Mouse (Mus musculus) heart, adult 9 months (tissue): ENCODE measurements around the gene Grin1.

Experiments
- DNase-seq, 2 experiments: peaks; one replicate each; pipeline ENCODE4 v3.0.0; 2022; ENCODE audit warnings: low spot score in 2 of 2

The Grin1 gene

DNA sequence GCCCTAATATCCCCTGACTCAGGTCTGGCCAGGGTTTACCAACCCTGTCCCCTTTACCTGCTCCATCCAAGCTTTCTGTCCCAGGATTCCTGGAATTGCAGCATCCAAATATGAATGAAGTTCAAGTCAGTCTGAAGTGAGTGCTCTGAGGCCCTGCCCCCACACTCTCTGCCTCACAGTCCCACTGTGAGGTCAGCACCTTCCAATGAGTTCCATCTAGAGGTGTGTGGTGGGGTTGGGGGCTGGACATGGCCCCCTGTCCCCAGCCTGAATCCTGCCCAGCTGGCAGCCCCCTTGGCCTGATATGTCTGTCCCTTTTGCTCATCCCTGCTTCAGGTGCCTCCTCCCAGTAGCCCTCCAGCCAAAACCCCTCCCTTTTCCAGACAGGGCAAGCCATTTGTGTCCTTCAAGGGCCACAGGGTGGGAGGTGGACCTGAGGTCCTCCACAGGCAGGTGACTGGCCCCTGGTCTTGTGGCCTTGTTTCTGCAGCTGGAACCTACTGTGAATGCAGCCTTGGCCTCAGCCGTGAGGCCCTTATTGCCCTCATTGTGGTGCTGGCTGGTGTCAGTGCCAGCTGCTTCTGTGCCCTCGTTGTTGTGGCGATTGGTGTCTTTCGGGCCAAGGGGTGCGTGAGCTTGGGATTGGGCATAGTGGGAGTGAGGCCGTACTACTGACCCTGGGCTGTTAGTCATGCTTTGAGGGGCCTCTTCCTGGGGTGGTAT lies 30.9 kb downstream of the Grin1 start, which contains the start of gene Tmem210:
Tmem210 (plus strand) TSS at position 219 of the 723 bp plus-strand sequence.
- no peak for DNase-seq

DNA sequence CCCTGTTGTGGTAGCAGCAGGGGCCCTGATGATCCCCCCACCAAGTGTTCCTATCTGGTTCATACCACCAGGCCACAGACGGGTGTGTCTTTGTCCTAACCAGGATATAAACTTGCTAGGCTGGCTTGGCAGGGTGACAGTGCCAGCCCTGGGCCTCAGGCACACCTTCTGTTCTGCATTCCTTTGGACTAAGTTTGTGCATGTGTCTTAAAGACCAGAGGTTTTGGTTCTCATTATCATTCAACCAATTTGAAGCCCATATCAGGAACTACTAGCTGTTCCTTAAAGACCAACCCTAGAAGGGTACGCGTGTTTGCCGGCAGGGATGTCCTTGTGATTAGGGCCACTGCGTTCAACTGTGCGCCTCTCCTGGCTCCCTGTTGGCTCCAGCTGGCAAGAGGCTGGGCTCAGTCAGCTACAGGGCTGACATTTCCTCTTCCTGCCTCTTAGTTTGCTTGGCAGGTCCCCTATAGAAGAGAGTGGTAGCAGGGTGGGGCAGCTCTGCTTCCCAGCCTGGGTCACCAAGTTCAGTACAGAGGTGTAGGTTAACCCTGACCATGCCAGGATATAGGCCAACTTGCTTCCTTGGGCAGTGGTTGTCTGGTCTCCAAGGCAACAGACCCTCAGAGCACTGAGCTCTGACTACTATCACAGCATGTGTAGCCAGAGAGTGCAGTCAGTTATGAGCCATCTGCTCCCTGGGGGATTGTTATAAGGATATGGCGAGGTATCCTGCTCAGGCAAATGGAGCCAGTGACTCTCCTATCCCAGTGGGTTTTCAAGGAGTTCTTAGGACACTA lies 31.9 kb downstream of the Grin1 start:
- DNase-seq = no peak

DNA sequence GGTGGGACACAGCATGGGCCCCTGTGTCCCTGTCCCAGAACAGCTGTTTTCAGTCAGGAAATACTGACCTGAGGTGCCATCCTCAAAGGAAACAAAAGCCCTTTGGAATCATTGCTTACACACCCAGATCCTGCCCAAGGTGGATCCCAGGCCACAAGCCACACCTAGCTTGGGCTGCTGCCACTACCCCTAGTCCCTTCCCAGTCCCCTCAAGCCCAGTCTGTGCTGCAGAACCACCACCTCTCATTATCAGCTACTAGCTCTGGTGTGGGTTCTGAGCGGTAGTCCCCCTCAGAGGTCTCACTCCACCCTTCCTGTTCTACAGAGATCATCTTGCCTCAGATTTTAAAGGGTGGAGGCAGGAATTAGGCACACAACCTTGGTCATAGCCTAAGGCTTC lies 32.7 kb downstream of the Grin1 start:
- no peak for DNase-seq

DNA sequence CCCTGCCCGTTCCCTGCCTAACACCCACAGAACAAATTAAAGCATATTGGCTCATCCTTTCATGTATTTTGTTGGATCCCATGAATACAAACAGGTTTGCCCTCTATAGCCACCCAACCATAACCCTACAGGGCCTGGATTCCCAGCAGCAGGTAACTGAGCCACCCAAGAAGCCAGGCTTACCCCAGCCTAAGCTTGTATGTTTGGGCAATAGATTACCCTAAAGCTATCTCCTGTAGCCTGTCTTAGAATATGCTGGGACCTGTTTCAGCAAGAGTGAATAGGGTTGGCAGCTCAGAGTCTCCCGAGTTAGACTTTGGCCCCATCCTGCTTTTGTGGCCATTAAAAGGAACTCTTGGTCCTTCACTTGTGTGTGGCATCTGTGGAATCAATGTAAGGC lies 33.4 kb downstream of the Grin1 start:
- no peak for DNase-seq

DNA sequence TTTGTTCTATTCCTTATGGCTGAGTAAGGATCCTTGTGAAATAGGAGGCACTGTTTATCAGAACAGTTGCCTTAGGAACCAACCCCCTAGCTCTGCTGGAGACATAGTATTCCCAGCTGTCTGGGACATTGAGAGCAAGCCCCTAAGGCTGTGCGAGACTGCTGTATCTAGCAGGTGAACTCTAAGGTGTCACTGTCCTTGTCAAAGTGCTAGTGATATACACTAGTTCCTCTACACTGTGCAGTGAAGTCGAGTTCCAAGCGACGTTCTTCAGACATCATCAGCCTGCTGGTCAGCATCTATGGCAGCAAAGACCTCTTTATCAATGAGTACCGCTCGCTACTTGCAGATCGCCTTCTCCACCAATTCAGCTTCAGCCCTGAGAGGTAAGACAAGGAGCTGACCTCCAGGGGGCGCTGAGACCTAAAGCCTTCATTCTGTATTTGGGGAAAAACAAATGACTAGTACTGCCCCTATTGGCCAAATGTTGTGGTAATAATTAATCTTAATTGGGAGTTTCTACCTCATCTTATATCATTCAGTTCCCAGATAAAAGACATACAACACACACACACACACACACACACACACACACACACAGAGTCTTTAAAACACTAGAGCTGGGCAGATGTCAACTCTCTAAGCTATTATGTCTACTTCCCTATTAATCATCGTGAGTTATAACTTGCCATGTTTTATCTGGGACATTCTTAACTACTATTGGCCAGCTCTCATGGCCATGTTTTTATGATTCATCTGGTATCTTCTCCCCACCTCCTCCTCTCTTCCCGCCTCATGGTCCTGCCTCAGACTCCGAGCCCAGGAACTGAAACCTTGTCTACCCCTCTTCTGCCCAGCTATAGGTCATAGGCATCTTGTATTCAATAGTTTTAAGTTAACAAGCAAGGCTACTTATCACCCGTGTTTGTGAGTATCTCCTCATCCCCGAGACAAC lies 39.8 kb downstream of the Grin1 start:
- DNase-seq = peak in 1 of 2 experiments; percentile 66

DNA sequence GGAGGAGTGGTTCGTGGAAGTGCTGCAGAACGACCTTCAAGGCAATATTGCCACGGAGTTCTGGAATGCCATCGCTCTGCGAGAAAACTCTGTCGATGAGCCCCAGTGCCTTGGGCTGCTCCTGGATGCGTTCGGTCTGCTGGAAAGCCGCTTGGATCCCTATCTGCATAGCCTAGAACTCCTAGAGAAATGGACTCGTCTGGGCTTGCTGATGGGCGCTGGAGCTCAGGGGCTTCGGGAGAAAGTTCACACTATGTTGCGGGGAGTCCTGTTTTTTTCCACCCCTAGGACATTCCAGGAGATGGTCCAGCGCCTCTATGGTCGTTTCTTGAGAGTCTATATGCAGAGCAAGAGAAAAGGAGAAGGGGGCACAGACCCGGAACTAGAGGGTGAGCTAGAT lies 46.0 kb downstream of the Grin1 start:
- DNase-seq = no peak

DNA sequence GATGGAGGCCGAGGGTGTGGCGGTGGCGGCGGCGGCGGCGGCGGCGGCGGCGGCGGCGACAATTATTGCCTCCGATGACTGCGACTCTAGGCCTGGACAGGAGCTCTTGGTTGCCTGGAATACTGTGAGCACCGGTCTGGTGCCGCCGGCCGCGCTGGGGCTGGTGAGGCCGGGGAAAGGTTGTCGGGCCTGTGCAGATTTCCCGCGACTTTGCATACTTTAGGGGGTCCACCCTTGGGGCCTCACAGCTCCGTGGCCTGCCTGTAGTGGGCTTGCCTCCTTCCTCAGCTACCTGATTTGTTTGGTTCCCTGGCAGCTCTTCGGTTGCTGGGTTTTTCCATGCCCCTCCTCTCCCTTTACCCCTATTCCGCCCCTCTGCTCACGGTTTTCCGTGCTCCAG lies 46.5 kb downstream of the Grin1 start:
- DNase-seq = no peak

DNA sequence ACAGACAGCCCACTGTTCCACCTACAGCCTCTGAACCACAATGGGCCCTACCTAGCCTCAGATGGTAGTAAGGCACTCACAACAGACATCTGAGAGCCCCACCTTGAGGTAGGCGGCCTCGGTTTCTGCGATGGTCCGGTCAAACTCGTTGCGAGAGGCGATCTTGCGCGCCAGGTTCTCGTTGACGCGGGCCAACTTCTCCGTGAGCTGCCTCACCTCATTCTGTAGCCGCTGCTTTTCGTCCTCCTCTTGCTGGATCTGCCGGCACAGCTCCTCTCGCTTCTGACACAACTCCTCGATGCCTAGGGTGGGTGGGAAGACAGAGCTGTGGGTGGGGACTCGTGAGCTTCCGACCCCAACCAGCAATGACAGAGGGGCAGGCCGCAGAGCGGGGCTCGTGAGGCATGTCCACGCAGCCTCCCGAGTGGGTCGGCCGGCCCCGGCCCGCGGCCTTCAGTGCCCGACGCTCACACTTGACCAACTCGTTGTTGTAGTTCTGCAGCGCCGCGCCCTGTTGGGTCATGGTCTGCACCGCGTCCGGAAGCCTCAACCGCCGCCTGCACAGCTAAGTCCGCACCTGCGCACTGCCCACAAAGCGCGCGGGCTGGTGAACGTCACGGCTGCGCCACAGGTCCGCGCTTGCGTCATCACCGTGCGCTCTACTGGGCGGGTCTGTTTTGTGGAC lies 47.0 kb downstream of the Grin1 start, which contains the start of the genes Ssna1 and Anapc2:
Ssna1 (minus strand) TSS at position 612 of the 685 bp plus-strand sequence.
Anapc2 (plus strand) TSS at position 652 of the 685 bp plus-strand sequence.
- peak; percentile 95 to 96 for DNase-seq

DNA sequence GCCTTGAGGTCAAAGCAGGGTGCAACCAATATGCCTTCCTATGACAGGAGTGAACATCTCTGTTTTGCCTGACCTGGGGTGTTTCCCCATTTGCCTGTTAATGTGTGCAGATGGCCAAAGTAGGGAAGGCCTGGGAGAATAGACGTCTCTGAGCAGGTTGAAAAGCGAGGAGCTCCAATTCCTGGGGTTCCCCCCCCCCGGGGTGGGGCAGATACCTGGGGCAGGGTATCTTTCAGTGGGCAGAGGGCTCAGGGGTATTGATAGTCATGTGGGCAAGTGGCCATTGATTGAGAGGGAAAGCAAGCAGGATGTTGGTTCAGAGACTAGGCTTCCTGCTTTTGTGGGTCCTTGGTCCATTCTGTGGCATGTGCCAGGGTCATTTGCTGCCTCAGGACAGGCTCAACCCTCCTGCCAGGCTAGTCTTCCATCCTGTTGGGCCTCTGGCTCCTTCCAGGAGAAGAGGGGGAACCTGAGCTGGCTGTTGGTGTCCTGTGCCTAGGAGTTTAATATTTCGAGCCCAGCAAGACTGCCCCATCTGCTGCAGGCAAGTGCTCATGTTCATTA lies 51.2 kb downstream of the Grin1 start:
- no peak for DNase-seq

DNA sequence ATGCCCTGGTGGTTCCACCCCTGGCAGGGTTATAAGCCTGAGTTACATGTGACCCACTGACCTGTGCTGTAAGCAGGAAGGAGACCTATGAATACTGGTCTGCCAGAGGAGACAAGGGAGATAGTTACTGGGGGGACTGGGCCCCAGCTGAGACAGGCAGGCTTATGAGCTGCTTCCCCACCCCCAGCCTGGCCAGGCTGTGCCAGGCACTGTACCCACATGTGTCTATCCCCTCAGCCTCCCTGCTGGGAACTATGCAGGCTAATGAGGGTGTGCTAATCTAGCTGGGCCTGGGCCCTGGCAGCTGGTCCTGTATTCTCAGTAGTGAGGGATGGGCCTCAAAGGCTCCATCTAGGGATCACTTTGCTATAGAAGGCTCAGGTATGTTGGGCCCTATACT lies 51.7 kb downstream of the Grin1 start:
- no peak for DNase-seq

DNA sequence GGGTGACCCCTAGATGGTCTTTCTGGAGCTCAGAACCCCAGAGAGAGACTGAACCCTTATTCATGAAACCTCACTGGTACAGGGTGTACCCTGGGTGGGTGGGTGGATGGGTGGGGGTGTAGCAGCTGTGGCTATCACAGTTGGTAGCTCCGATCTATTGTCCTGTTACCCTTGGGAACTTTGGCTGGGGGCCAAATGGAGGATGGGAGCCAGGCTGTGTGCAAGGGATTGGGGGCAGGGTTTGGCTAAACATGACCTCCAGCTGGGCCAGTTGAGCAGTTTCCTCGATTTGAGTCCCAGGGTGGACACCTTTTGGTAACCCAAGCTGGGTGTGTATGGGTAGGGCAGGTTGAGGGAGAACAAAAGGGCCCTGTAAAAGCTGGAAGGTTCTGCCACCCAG lies 52.3 kb downstream of the Grin1 start:
- DNase-seq = peak; percentile 36 to 46

DNA sequence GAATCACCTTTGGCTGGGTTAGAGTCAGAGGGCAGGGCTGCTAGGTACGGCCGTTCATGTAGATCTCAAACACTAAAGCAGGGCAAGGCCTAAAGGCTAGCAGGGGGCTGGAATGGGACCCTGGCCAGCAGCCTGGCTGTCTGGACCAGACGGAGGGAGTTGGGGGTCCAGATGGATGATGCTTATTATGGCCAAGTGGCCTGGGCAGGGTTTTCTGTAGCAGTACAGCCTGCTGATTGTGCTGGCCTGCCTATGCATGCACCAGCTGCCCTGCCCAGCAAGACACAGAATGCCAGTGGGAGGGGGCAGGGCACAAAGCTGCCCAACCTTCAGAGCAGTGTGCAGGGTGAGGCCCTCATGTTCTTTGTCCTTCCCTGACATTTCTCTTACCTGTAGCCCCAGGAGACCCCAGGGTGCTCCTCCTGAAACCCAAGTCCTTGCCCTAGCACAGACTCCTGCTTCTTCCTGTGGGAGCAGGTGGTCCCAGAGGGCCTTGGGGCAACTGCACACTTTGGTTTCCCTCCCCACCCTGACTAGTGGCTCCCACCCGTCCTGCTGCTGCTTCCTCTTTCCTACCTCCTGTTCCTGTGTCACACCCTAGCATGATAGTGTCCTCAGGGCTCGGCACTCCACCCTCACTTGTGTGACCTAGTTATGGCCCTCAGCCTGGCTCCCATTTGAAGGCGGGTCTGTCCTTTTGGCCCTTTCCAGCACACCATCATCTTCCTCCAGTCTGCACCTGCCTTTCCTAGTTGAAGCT lies 52.9 kb downstream of the Grin1 start:
- peak; percentile 40 to 71 for DNase-seq

DNA sequence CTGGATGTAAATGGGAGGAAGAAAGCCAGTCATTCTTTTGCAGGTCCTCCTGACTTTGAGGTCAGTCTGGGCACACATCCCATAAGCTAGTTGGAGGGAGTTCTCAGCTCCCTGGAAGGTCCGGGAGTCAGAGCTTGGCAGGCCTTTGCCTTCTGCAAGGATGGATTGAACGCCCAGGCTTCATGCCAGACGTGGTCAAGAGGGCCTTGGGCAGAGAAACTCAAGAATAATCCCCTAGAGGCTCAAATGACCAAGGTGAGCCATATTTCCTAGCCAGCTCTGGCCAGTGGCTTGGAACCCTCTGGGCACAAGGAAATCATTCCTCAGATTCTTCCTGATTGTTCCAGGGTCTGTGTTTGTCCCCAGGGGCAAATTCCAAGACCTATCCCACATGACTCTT lies 54.1 kb downstream of the Grin1 start:
- no peak for DNase-seq

DNA sequence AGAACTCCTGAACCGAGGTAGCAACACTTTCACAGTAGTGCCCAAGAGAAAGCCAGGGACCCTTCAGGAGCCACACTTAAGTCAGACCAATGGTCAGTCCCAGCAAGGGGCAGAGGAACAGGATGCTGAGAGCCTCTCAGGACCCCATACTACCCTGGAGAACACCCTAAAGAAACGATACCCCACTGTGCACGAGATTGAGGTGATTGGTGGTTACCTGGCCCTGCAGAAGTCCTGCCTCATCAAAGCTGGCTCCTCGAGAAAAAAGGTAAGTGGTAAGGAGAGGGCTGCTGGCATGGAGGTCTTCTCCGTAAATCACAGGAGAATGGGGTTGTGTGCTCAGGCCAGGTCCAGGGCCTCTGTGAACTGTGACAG lies 54.7 kb downstream of the Grin1 start:
- no peak for DNase-seq

DNA sequence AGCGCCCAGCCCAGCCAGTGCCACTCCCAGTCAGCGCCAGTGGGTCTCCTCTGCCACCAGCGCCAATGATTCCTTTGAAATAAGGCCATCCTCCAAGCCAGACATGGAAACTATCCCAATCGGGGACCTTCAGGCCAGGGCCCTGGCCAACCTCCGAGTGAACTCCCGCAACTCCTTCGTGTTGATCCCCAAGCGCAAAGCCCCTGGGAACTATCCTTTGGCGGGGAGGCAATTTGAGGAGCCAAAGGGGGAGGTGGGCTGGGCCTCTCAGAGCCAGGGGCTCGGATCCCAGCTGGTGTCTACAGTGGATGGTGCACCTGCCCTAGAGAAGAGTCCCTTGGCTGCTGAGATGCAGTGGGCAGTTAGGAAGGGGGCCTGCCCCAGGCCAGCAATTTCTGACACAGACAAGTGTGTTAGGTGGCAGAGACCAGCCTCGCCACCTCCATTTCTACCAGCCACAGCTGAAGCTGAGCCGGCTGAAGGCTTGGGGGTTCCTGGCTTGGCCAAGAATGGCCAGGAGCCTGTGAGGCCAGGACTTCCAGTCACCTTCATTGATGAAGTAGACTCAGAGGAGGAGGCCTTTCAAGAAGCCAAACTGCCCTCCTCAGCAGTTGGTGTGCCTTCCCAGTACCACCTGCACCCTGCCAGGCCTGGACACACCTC lies 55.2 kb downstream of the Grin1 start:
- no peak for DNase-seq

DNA sequence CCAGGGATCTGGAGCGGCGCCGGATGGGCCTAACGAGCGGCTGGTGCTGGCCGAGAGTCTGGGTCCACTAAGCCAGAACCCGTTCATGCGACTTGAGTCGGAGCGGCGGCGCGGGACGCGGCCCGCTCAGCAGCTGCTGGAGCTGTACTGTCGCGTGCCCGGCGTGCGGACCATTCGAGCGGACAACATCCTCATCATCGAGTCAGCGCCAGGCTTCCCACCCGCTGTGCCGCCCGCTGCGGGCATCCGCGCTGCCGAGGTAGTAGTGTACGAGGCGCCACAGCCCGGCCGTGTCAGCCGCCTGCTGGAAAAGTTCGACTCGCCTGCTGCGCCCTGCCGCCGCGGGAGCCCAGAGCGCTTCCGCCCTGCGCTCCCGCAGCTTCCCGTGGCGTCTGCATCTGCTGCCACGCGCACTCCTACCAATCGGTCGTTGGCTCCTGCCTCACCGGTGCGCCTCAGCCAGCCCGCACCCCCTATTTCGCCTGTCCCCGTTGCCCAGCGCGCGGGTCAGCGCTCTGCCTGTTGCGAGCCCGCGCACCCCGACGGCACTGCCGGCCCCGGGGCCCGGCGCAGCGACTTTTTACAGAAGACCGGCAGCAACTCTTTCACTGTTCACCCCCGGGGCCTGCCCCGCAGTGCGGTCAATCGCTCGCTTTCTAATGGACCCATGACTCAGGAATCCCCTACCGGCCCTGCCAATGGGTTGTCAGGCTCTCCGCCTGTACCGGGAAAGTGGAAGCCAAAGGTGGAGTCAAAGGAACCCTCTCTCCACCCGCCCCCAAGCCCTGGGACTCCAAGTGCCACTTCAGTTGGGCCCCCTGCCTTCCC lies 56.0 kb downstream of the Grin1 start:
- DNase-seq = no peak

DNA sequence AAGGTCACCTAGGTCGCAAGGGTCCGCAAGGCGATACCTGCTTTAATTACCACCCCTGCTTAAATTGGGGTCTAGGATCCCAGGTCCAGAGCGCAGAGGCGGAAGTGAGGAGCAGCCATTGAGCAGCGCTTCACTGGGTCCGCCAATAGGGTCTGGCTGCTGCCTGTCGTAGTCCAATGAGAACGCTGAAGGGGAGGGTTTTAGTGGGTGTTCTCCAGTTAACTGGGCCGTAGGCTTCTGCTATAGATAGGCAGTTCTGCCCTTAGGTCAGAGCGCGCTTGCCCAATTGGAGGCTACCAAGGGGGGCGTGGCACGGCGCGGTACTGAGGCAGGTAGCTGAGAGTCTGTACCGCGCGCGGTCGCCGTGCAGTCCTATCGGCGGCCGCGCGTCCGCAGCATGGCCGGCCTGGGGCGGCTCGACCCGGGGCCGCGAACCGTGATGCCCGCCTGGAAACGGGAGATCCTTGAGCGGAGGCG lies 56.7 kb downstream of the Grin1 start, which contains the start of gene Tprn:
Tprn (plus strand) TSS at position 328 of the 477 bp plus-strand sequence.
- peak; percentile 96 to 98 for DNase-seq

DNA sequence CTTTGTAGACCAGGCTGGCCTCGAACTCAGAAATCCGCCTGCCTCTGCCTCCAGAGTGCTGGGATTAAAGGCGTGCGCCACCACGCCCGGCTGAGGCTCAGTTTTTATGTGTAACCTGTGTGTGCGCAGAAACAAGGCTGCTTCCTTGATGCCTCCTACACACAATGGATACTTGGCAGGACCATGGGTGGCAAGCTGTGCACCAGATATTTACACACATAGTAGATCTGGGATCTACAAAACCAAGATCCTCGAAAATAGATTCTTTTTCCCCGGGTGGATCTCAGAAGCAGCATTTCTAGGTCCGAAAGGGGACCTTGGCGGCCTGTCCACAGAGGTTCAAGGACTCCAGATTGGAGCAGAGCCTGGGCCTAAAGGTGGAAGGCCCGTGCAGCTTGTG lies 57.1 kb downstream of the Grin1 start:
- DNase-seq = no peak

DNA sequence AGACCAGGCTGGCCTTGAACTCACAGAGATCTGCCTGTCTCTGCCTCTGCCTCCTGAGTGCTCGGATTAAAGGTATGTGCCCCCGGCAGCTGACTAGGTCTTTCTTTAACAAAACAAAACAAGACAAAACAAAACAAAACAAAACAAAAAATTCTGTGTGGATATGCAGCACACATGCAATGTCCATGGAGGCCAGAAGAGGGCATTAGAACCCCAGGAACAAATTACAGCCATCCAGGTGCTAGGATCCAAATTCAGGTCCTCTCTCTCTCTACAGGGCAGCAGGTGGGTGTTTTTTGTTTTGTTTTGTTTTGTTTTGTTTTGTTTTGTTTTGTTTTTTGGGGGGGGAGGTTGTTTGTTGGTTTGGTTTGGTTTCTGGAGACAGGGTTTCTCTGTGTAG lies 60.1 kb downstream of the Grin1 start:
- no peak for DNase-seq
